In the genomic region with DNA sequence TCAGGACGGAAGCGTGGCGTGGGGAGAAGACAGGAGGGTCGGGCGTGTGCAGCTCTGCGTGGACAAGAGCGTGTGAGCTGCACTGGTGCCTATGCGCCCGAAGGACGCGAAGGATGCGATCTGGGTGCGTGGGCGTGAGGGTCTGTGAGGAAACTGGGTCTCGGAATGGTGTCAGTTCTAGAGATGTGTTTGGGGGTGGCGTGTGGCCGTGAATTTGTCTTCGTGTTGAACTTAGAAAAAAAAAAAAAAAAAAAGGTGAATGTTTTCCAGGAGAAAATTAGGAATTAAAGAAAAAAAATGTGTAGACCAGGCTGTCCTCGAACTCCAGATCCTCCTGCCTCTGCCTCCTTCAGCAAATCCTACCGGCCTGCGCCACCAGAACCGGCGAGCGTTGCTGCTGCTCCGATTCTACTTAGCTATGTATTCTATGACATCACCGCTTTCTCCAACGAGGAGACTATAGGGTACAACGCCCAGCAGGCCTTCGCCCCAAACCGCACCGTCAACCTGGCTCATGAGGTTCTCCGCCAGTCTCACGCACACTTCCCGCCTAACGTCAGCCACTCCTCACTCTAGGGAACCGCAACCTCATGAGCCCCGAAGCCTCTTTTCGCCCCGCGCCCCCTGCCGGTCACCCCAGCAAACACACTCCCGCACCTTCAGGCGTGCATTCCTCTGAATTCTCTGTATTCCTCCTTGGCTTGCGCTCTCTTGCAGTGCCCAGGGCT, we compare ENCODE assay signal across 7 mouse cellular contexts. TPM values are rescaled to one million over a fixed set of nuclear protein-coding genes. Genes with fewer than 3 reads are reported as not detected.
A peak's percentile ranks its signal among the peaks of the same experiment; 100 is the strongest.
DNase-seq lines count a peak whose midpoint lies in the region; ATAC-seq and TF ChIP-seq lines count a peak whose summit lies in the region.
"Not testable (repeated sequence)": the region's sequence is repeated elsewhere in the genome, so short reads cannot be mapped to it uniquely, and the experiment has no call there.

No protein-coding gene starts in this region.

- TF ChIP-seq CTCF in small intestine, adult 2 months (IDR thresholded peaks at IDR 0.05; ENCODE audit: extremely low read depth, insufficient read length, insufficient replicate concordance, low read depth, low read length): peak; percentile 68; the same call in 1 of the 2 replicates

- H3K9ac ChIP-seq in embryonic facial prominence, embryonic 11.5 days (replicated peaks; ENCODE audit: low read length): peak overlapping the region; percentile 56
- peak overlapping the region; percentile 50; the same call in 1 of the 2 replicates for H3K9ac ChIP-seq in limb, embryonic 11.5 days (ENCODE audit: low read length)
- H3K9ac ChIP-seq in midbrain, embryonic 13.5 days (replicated peaks): peak overlapping the region; percentile 78

- peak overlapping the region; percentile 58 for H3K4me3 ChIP-seq in embryonic facial prominence, embryonic 11.5 days (ENCODE audit: low read depth, low read length)
- peak overlapping the region; percentile 64 for H3K4me3 ChIP-seq in limb, embryonic 11.5 days (ENCODE audit: low read depth, low read length)
- peak overlapping the region; percentile 65 for H3K4me3 ChIP-seq in midbrain, embryonic 13.5 days (replicated peaks)
- peak overlapping the region; percentile 75 for H3K4me3 ChIP-seq in small intestine, adult 2 months (ENCODE audit: low read depth, low read length)

- H3K27me3 ChIP-seq in embryonic facial prominence, embryonic 11.5 days (ENCODE audit: control insufficient read depth, insufficient read depth, low read length); limb, embryonic 11.5 days (ENCODE audit: control insufficient read depth, insufficient read depth, low read length); midbrain, embryonic 13.5 days; small intestine, adult 2 months (ENCODE audit: control insufficient read depth, insufficient read depth, low read length): not testable (repeated sequence)

- H3K4me1 ChIP-seq in embryonic facial prominence, embryonic 11.5 days (ENCODE audit: control insufficient read depth, insufficient read depth, low read length); limb, embryonic 11.5 days (ENCODE audit: control insufficient read depth, insufficient read depth, low read length); small intestine, adult 2 months (ENCODE audit: control insufficient read depth, insufficient read depth, insufficient read length, low read length): not testable (repeated sequence)
- peaks cover 10% of the 10 kb centered on the region for H3K4me1 ChIP-seq in midbrain, embryonic 13.5 days (replicated peaks)

- DNase-seq in adrenal gland, postnatal 25 days: peak; percentile 74
- peak; percentile 85 for DNase-seq in embryonic facial prominence, embryonic 11.5 days (ENCODE audit: low spot score)
- peak; percentile 98 for DNase-seq in heart, adult 11 months
- DNase-seq in kidney, adult 18-20 months: peak; percentile 94
- peak; percentile 96 for DNase-seq in limb, embryonic 11.5 days (ENCODE audit: low spot score)

- peak; percentile 74 for ATAC-seq in embryonic facial prominence, embryonic 11.5 days (replicated peaks; ENCODE audit: insufficient number of reproducible peaks, low FRiP score, low TSS enrichment, low read depth)
- peak; percentile 70 for ATAC-seq in limb, embryonic 11.5 days (ENCODE audit: insufficient number of reproducible peaks, low FRiP score, low TSS enrichment, low read depth)
- peak; percentile 81 for ATAC-seq in midbrain, embryonic 13.5 days

- TF ChIP-seq POLR2A in small intestine, adult 2 months (IDR thresholded peaks at IDR 0.05; ENCODE audit: low read depth, low read length): not testable (repeated sequence)

- H3K27ac ChIP-seq in embryonic facial prominence, embryonic 11.5 days (replicated peaks; ENCODE audit: low read depth, low read length): 0 out of 2 replicates have a peak overlapping the region, but pooled peaks have one; percentile 20
- H3K27ac ChIP-seq in limb, embryonic 11.5 days (replicated peaks; ENCODE audit: low read depth, low read length): not testable (repeated sequence)
- H3K27ac ChIP-seq in midbrain, embryonic 13.5 days: peak overlapping the region; percentile 87
- peak overlapping the region; percentile 84 for H3K27ac ChIP-seq in small intestine, adult 2 months (ENCODE audit: insufficient read depth, low read depth, low read length)

- not testable (repeated sequence) for H3K9me3 ChIP-seq in embryonic facial prominence, embryonic 11.5 days (replicated peaks; ENCODE audit: control insufficient read depth, low read length); limb, embryonic 11.5 days (ENCODE audit: control insufficient read depth, low read length); midbrain, embryonic 13.5 days

- not testable (repeated sequence) for H3K36me3 ChIP-seq in embryonic facial prominence, embryonic 11.5 days (replicated peaks; ENCODE audit: control insufficient read depth, insufficient read depth, low read depth, low read length); limb, embryonic 11.5 days (ENCODE audit: control insufficient read depth, insufficient read depth, low read length); midbrain, embryonic 13.5 days; small intestine, adult 2 months (ENCODE audit: control insufficient read depth, insufficient read depth, low read length)

- H3K4me2 ChIP-seq in embryonic facial prominence, embryonic 11.5 days (ENCODE audit: low read depth, low read length): peak overlapping the region; percentile 19; the same call in 1 of the 2 replicates
- peak overlapping the region; percentile 24 for H3K4me2 ChIP-seq in limb, embryonic 11.5 days (ENCODE audit: low read depth, severe bottlenecking)
- H3K4me2 ChIP-seq in midbrain, embryonic 13.5 days (replicated peaks): peak overlapping the region; percentile 51

- 0% methylated on average over 42 of the region's 44 CpGs for WGBS in embryonic facial prominence, embryonic 11.5 days
- 0% methylated on average over 44 of the region's 44 CpGs for whole genome bisulfite sequencing in limb, embryonic 11.5 days
- WGBS in midbrain, embryonic 13.5 days: under 1% methylated on average over 44 of the region's 44 CpGs
- WGBS in small intestine, adult 2 months: under 1% methylated on average over 44 of the region's 44 CpGs

RNA-seq across cellular contexts. Expression of gene Klrb1c, which starts 28.4 kb away (rescaled TPM):
- not detected in 2 replicates for total RNA-seq in adrenal gland, postnatal 25 days (2021)
- 0.17 TPM in 1 of 2 replicates, not detected in the other for polyA plus RNA-seq in embryonic facial prominence, embryonic 11.5 days (2014; fragmentation: Nextera tagmentation; extraction: Ambion mirVana)
- not detected in 2 replicates for polyA plus RNA-seq in limb, embryonic 11.5 days (2014; fragmentation: Nextera tagmentation; extraction: Ambion mirVana)
- not detected in 2 replicates for polyA plus RNA-seq in midbrain, embryonic 13.5 days (2015; fragmentation: Nextera tagmentation; extraction: Ambion mirVana)
- polyA plus RNA-seq in small intestine, adult 2 months (2012; rRNA removed): not detected in 2 replicates

RNA-seq across cellular contexts. Expression of gene Klrb1, which starts 37.7 kb away (rescaled TPM):
- not detected in 2 replicates for total RNA-seq in adrenal gland, postnatal 25 days (2021)
- polyA plus RNA-seq in embryonic facial prominence, embryonic 11.5 days (2014; fragmentation: Nextera tagmentation; extraction: Ambion mirVana): not detected in 2 replicates
- polyA plus RNA-seq in limb, embryonic 11.5 days (2014; fragmentation: Nextera tagmentation; extraction: Ambion mirVana): not detected in 2 replicates
- polyA plus RNA-seq in midbrain, embryonic 13.5 days (2015; fragmentation: Nextera tagmentation; extraction: Ambion mirVana): 0.20 TPM in 1 of 2 replicates, not detected in the other
- polyA plus RNA-seq in small intestine, adult 2 months (2012; rRNA removed): not detected in 2 replicates
